Mouse (Mus musculus): Measurements from ENCODE around the gene Map6d1. TPM values are rescaled to one million over a fixed set of nuclear protein-coding genes. Genes with fewer than 3 reads are reported as not detected.

Map6d1 gene
- polyA plus RNA-seq (2015; fragmentation: Nextera tagmentation; extraction: Ambion mirVana), result 7.9 and 9.0 TPM in 2 replicates

DNA sequence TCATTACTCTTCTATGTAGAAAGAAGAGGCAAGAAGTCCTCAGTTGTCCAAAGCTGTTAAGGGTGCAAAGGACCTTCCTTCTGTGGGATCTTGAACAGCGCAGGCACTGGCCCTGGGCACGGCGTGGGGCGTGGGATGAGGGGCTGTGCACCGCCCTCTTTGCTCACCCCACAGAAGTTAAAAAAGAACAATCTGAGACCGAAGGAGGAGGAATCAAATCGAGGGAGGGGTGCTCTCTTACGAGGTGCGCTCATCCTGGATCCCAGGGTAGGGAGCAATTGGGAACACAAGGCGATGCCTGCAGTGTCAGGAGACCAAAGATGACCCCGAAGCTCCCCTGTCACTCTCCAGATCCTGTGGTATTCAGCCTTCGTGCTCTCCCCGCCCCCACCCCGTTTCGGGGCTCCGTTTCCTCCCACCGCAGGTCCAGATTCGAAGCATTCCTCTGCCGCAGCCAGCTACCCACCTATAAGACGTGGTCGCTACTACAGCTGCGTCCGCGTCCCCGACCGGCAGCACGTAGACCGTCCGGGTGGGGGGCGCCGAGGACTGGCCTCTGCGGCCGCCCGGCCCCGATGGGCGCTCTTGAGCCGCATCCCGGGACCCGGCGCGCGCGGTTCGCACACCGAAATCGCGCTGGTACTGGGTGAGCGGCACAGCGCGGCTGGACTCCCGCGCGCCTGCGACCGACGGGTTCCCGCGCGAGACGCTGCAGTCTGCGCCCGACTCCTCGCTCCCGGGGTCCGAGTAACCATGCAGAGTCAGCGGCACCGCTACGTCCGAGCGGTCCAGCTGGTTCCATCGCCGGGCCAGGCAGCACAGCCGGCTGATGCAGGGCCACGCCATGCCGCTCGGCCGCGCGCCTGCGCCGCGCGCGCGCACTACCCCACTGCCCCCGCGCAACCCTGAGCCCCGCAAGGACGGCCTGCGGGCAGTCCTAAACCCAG lies at the start of gene Map6d1:
Gene Map6d1, minus strand, starts transcription at position 891 of the 947 bp plus-strand sequence.
- under 1% methylated on average over 89 of the region's 90 CpGs for WGBS
- peak; percentile 89 for ATAC-seq (ENCODE audit: low FRiP score)
- Histone ChIP-seq H3K4me3 (replicated peaks) (peak within 1 kb of the TSS; percentile 73), H3K9ac (replicated peaks) (peak within 1 kb of the TSS; percentile 82), H3K9me3 (replicated peaks) (no peaks in the 10 kb centered on the region), H3K4me2 (peak within 1 kb of the TSS; percentile 78), H3K27me3 (replicated peaks) (no peaks in the 10 kb centered on the region), H3K27ac (replicated peaks) (peak within 1 kb of the TSS; percentile 86), H3K4me1 (peaks cover 20% of the 10 kb centered on the region), H3K36me3 (peaks cover 4% of the 10 kb centered on the region; the same call in 1 of the 2 replicates)

DNA sequence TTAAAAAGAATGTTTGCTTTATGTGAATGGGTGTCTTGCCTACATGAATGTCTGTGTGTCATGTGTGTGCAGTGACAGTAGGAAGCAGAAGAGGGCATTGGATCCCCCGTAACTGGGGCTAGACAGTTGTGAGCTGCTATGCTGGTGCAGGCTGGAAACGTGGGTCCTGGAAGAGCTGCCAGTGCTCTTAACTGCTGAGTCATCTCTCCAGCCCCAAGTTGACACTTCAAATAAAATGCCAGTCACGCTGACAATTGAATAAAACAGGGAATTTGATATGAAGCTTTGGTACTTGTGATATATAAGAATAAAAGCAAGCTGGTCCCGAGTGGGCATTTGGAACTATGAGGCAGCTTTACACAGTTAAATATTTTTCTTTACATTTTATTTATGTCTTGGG lies 39.1 kb upstream of the Map6d1 start:
- no peak for ATAC-seq (ENCODE audit: low FRiP score)
- Histone ChIP-seq H3K27ac (replicated peaks) (no peak overlapping the region), H3K27me3 (replicated peaks) (no peaks in the 10 kb centered on the region), H3K9me3 (replicated peaks) (0 out of 2 replicates have a peak, but pooled peaks cover 4% of the 10 kb centered on the region), H3K9ac (replicated peaks) (no peak overlapping the region), H3K4me3 (replicated peaks) (no peak overlapping the region), H3K36me3 (peaks cover 67% of the 10 kb centered on the region), H3K4me2 (no peak overlapping the region), H3K4me1 (no peaks in the 10 kb centered on the region)
- WGBS, result 87% methylated on average over 4 of the region's 4 CpGs

DNA sequence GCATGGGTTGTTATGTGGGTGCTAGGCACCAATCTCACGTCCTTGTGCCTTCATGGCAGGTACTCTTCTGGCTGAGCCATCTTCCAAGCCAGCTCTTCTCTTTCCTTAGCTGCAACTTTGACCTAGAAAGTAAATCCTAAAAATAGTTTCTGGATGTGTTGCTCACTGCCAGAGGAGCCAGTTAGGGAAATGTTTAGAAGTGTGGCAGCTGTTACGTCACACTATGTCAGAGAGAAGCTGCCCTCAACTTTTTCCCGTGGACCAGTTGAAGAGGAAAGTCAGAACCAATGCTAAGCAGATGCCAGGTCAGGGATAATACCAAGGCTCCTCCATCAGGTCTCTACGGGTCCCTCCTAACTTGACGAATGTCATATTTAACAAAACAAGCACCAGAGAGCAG lies 38.2 kb upstream of the Map6d1 start:
- 98% methylated on average over 5 of the region's 5 CpGs for WGBS

DNA sequence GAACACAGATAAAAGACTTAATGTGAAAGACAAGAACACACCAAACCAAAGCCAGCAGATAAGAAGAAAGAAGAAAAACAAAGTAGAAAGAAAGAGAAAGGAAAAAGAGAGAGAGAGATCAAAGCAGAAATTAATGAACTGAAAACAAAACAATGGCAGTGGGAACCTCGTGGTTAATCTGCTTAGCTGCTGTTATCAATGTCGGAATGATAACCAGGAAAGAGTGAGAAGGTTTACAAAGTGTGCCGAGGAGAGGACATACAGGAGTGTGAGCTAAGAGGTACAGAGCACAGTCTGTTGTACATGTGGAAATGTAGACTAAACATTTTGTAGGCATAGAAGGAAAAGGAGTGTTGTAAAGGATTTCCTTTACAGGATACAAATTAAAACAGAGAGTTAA lies 31.8 kb upstream of the Map6d1 start:
- no peak overlapping the region for H3K4me3 ChIP-seq (replicated peaks)
- H3K4me1 ChIP-seq, result no peaks in the 10 kb centered on the region
- H3K4me2 ChIP-seq, result no peak overlapping the region
- no peak for ATAC-seq (ENCODE audit: low FRiP score)
- H3K27ac ChIP-seq (replicated peaks), result no peak overlapping the region
- H3K9ac ChIP-seq (replicated peaks), result no peak overlapping the region
- 47% methylated on average over 3 of the region's 3 CpGs for WGBS
- H3K36me3 ChIP-seq, result peaks cover 2% of the 10 kb centered on the region
- H3K27me3 ChIP-seq (replicated peaks), result no peaks in the 10 kb centered on the region
- H3K9me3 ChIP-seq (replicated peaks), result 0 out of 2 replicates have a peak, but pooled peaks cover 4% of the 10 kb centered on the region

More for the DNA sequence above, 38.2 kb upstream of the Map6d1 start:
- Histone ChIP-seq H3K27me3 (replicated peaks) (no peaks in the 10 kb centered on the region), H3K36me3 (peaks cover 59% of the 10 kb centered on the region), H3K4me1 (no peaks in the 10 kb centered on the region), H3K4me3 (replicated peaks) (no peak overlapping the region), H3K9me3 (replicated peaks) (0 out of 2 replicates have a peak, but pooled peaks cover 4% of the 10 kb centered on the region), H3K9ac (replicated peaks) (no peak overlapping the region), H3K27ac (replicated peaks) (no peak overlapping the region), H3K4me2 (no peak overlapping the region)
- ATAC-seq (ENCODE audit: low FRiP score), result no peak

- H3K4me1 ChIP-seq, result no peaks in the 10 kb centered on the region
- ATAC-seq (ENCODE audit: low FRiP score), result no peak
These were observed 30.2 kb upstream of the Map6d1 start for GRCm38 (mm10) chr16:20271339-20271738.

DNA sequence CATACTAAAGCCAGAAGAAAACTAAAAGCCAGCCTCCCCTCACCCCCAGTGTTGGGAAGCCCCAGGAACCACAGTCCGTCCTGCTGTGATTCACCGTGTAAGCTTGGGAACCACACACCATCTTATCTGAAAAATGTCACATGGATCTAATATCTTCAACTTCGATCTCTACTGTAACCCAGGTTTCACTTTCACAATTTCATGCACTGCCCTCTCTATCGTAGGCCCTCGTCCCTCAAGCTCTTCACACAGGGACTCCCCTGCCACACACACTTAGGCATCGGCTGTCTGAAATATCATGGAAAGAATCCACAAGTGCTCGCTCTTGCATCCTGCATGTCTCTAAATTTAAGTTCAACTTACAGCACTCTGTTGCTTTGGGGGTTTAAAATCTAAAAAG lies 23.9 kb upstream of the Map6d1 start:
- H3K9ac ChIP-seq (replicated peaks), result no peak overlapping the region
- no peaks in the 10 kb centered on the region for H3K27me3 ChIP-seq (replicated peaks)
- no peak overlapping the region for H3K4me3 ChIP-seq (replicated peaks)
- no peaks in the 10 kb centered on the region for H3K9me3 ChIP-seq (replicated peaks)
- 83% methylated on average over 7 of the region's 7 CpGs for WGBS
- H3K36me3 ChIP-seq, result no peaks in the 10 kb centered on the region
- H3K4me1 ChIP-seq, result no peaks in the 10 kb centered on the region
- ATAC-seq (ENCODE audit: low FRiP score), result no peak
- H3K4me2 ChIP-seq, result no peak overlapping the region
- H3K27ac ChIP-seq (replicated peaks), result no peak overlapping the region

More at GRCm38 (mm10) chr16:20271339-20271738, 30.2 kb upstream of the Map6d1 start:
- Histone ChIP-seq H3K9me3 (replicated peaks) (no peaks in the 10 kb centered on the region), H3K4me2 (no peak overlapping the region), H3K36me3 (no peaks in the 10 kb centered on the region), H3K4me3 (replicated peaks) (no peak overlapping the region), H3K27me3 (replicated peaks) (no peaks in the 10 kb centered on the region), H3K9ac (replicated peaks) (no peak overlapping the region), H3K27ac (replicated peaks) (no peak overlapping the region)
- 80% methylated on average over 4 of the region's 4 CpGs for WGBS

- no peak overlapping the region for H3K4me2 ChIP-seq
- no peak overlapping the region for H3K4me3 ChIP-seq (replicated peaks)
- H3K27ac ChIP-seq (replicated peaks), result no peak overlapping the region
- no peaks in the 10 kb centered on the region for H3K4me1 ChIP-seq
- 79% methylated on average over 5 of the region's 5 CpGs for WGBS
- H3K36me3 ChIP-seq, result no peaks in the 10 kb centered on the region
- no peak for ATAC-seq (ENCODE audit: low FRiP score)
- H3K27me3 ChIP-seq (replicated peaks), result no peaks in the 10 kb centered on the region
- H3K9me3 ChIP-seq (replicated peaks), result no peaks in the 10 kb centered on the region
- H3K9ac ChIP-seq (replicated peaks), result no peak overlapping the region
These were observed 16.8 kb upstream of the Map6d1 start for GRCm38 (mm10) chr16:20257926-20258325.

DNA sequence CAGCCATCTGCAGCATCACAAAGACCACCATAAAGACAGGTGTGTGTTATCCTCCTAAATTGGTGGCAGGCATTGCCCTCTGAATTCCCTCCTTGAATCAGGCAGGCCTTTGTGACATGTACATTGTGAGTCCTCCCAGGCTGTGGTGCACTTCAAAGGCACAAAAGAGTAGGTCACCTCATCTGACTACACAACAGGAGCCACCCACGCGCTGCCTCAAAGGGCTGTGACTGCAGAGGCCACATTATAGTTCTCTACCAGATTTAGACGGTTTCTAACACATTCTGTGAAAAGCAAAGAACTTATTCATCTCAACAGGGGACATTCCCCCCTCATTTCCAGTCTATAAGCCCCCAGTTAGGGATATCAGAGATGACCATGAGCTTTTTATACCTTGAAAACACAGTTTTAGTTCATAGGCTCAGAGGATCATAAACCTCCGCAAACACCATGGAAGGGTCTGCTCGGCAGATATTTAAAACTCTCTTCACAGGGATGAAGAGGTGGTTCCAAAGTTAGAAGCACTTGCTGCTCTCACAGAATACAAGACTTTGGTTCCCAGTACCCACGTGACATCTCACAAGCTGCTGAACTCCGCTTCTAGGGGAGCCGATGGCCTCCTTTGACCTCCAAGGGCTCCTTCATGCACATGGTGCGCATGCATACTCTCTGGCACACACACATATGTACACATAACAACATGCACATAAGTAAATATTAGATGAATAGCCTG lies 7.5 kb upstream of the Map6d1 start:
- no peaks in the 10 kb centered on the region for H3K9me3 ChIP-seq (replicated peaks)
- 85% methylated on average over 9 of the region's 9 CpGs for WGBS
- H3K27ac ChIP-seq (replicated peaks), result no peak overlapping the region
- no peaks in the 10 kb centered on the region for H3K27me3 ChIP-seq (replicated peaks)
- no peak overlapping the region for H3K9ac ChIP-seq (replicated peaks)
- ATAC-seq (ENCODE audit: low FRiP score), result no peak
- H3K36me3 ChIP-seq, result no peaks in the 10 kb centered on the region
- H3K4me3 ChIP-seq (replicated peaks), result no peak overlapping the region
- H3K4me1 ChIP-seq, result no peaks in the 10 kb centered on the region
- H3K4me2 ChIP-seq, result no peak overlapping the region

GRCm38 (mm10) chr16:20247103-20247502 lies 5.9 kb upstream of the Map6d1 start:
- H3K9me3 ChIP-seq (replicated peaks), result no peaks in the 10 kb centered on the region
- no peaks in the 10 kb centered on the region for H3K27me3 ChIP-seq (replicated peaks)
- no peaks in the 10 kb centered on the region for H3K36me3 ChIP-seq
- no peak overlapping the region for H3K9ac ChIP-seq (replicated peaks)
- H3K4me2 ChIP-seq, result no peak overlapping the region
- H3K4me3 ChIP-seq (replicated peaks), result no peak overlapping the region
- H3K27ac ChIP-seq (replicated peaks), result no peak overlapping the region
- no peak for ATAC-seq (ENCODE audit: low FRiP score)
- no peaks in the 10 kb centered on the region for H3K4me1 ChIP-seq

- H3K9ac ChIP-seq (replicated peaks), result no peak overlapping the region
- H3K4me2 ChIP-seq, result no peak overlapping the region
- H3K36me3 ChIP-seq, result peaks cover 15% of the 10 kb centered on the region
- ATAC-seq (ENCODE audit: low FRiP score), result no peak
- no peak overlapping the region for H3K4me3 ChIP-seq (replicated peaks)
- H3K4me1 ChIP-seq, result peaks cover 20% of the 10 kb centered on the region
- no peak overlapping the region for H3K27ac ChIP-seq (replicated peaks)
- WGBS, result 92% methylated on average over 4 of the region's 4 CpGs
- H3K27me3 ChIP-seq (replicated peaks), result no peaks in the 10 kb centered on the region
- H3K9me3 ChIP-seq (replicated peaks), result no peaks in the 10 kb centered on the region
These were observed 2.5 kb downstream of the Map6d1 start for GRCm38 (mm10) chr16:20238646-20239045.

DNA sequence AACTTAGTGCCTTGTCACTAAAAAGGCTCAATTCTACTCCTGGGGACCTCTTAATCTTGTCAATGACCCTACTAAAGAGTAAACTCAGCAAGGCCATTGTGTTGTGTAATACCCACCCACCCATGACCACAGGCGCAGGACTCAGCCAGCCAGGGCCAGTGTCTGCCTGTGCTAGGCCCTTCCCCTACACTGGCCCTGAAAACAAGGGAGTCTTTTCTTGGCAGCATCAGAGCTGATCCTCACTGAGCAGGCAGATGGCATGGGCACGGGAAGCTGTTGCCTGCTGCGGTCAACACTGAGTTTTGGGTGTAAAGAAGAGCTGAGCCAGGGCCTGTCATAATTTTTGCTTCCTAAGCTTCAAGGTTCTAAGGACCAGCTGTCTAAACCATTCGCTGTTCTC lies 3.7 kb downstream of the Map6d1 start:
- 49% methylated on average over 4 of the region's 4 CpGs for WGBS
- peak overlapping the region; percentile 3; the same call in 1 of the 2 replicates for H3K27ac ChIP-seq (replicated peaks)
- H3K4me2 ChIP-seq, result no peak overlapping the region
- H3K9ac ChIP-seq (replicated peaks), result no peak overlapping the region
- H3K27me3 ChIP-seq (replicated peaks), result no peaks in the 10 kb centered on the region
- no peaks in the 10 kb centered on the region for H3K9me3 ChIP-seq (replicated peaks)
- H3K36me3 ChIP-seq, result peaks cover 22% of the 10 kb centered on the region
- peaks cover 20% of the 10 kb centered on the region for H3K4me1 ChIP-seq
- no peak for ATAC-seq (ENCODE audit: low FRiP score)
- H3K4me3 ChIP-seq (replicated peaks), result no peak overlapping the region
